Mouse (Mus musculus) layer of hippocampus, adult 8-10 months (tissue): ENCODE data around the gene Map3k4. TPM values are rescaled to one million over a fixed set of nuclear protein-coding genes. Genes with fewer than 3 reads are reported as not detected.

Experiments
- DNase-seq, 2 experiments: peaks; one replicate each; pipeline ENCODE4 v3.0.0; 2022; ENCODE audit warnings: low spot score in 2 of 2
- total RNA-seq, 4 experiments: library from RNA; stranded (reverse); gene quantifications; 2 replicates each; pipeline ENCODE4 v1.2.4; 2022

Gene Map3k4
- total RNA-seq, 4 experiments from 2014 or later: 57.9 to 78.8 (median 62.7) TPM

- no peak for DNase-seq
Observed at GRCm38 (mm10) chr17:12186341-12186740, 132.3 kb downstream of the Map3k4 start.

DNA sequence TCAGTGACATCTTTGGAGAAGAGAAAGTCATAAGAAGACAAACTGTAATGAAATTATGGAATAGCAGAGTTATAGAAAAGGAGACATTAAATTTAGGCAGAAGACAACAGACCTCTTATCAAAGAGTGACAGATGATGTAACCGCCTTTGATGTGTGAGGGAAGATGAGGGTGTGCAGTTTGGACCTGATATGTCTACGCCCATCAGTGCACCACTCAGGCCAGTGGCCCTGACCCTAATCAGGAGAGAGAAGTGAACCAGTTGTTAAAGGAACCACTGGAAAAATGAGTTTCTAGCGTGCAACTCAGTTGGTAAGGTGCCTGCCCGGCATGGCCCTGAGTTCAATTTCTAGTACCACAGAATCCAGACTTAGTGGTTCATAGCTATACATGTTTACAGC is 132.7 kb downstream of the Map3k4 start:
- no peak for DNase-seq

DNA sequence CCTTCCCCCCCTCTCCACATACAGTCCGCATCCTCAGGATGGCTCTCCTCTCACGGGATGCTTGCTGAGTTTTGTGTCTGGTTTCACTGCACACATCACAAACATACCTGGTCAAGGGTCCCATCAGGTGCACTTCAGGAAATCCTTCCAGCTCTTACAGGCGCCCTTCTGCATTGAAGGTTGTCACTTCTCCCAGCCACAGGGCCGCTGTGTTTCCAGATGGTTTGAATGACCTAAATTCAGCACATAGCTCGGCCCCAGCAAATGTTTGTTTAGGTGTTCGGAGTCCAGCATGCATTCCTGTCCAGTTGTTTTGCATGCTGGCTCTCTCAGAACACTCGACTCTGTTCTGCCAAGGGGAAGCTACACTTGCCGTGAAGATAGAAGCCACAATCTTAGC is 134.3 kb downstream of the Map3k4 start:
- no peak for DNase-seq

- DNase-seq: no peak
Observed at GRCm38 (mm10) chr17:12182702-12183485, 135.7 kb downstream of the Map3k4 start.

DNA sequence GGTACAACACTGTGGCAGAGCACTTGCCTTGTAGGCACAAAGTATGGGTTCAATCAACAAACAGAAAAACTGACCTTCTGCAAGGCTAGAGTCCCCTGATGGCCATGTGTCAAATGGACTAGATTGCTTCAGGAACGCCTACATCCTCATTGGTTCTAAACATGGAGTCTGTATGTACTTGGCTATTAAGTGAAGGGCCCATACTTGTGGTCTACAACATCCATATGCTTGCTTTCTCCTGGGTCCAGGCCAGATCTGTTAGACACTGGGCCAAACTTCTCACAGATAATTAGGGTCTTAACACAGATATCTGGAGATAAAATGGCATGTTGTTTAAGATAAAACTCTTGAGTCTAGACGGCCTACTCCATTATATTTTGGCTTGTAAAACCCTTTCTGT is 138.8 kb downstream of the Map3k4 start:
- DNase-seq: no peak

- DNase-seq: no peak
Observed at GRCm38 (mm10) chr17:12179339-12179738, 139.3 kb downstream of the Map3k4 start.

Other genes starting within 250 kb of the Map3k4 start
- gene Agpat4, start 200.1 kb downstream of the Map3k4 start, total RNA-seq: 10 to 100 TPM; 63.1 to 76.5 (median 71.2) TPM
- gene Plg, start 59.8 kb upstream of the Map3k4 start, total RNA-seq: under 1 TPM in 1 of 4 experiments, not detected in 3; 0.16 TPM
- under 1 TPM; 0.38 to 0.64 (median 0.59) TPM for gene Slc22a3, start 188.9 kb upstream of the Map3k4 start, total RNA-seq